Mouse (Mus musculus) hindlimb bud, embryonic 11.5 days (tissue): ENCODE results near the gene Adgrb2.

Experiments
- DNase-seq: peaks from one replicate; pipeline ENCODE4 v3.0.0-alpha.2; 2012; ENCODE audit warnings: low read depth, low spot score; ENCODE audit errors: extremely low spot score

Adgrb2 gene

GRCm38 (mm10) chr4:130031146-130031545 lies 46.5 kb downstream of the Adgrb2 start:
- no peak for DNase-seq

GRCm38 (mm10) chr4:130033496-130033895 lies 48.8 kb downstream of the Adgrb2 start:
- no peak for DNase-seq

GRCm38 (mm10) chr4:130036112-130036511 lies 51.4 kb downstream of the Adgrb2 start:
- no peak for DNase-seq

- no peak for DNase-seq
Observed at GRCm38 (mm10) chr4:130036573-130037401, 52.1 kb downstream of the Adgrb2 start.

DNA sequence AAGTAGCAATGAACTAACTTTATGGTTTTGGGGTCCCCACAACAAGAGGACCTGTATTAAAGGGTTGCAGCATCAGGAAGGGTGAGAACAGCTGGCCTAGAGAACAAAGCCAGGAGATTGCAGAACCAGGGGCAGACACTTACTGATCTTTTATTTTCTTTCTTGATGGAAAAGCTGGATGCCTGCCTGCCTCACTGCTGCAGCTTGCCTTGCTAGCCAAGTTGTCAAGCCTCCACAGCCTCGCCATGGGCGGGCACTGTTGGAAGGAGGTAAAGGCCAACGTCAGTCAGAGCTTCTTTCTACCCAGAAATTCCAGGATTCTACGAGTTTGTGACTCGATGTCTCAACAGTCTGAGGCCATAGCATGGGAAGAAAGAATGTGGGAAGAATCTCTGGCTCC lies 54.7 kb downstream of the Adgrb2 start:
- DNase-seq = no peak

DNA sequence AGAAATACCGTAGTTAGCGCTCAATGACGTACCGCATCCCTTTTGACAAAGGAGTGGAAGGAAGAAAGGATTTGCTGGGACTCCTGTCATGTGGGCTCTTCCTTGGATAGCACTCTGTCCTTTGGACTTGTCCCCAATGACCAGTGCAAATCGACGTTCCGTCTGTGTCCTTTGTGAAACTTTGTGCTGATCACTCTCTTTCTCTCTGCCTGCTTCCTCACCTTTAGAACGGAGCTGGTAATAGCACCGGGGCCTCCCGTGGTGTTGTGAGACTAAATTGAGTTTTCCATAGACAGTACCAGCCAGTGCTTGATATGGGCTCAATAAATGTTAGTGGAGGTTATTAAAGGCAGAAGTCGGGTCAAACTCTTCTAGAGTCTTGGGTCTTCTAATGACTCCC lies 56.4 kb downstream of the Adgrb2 start:
- DNase-seq = no peak

GRCm38 (mm10) chr4:130044211-130044610 lies 59.5 kb downstream of the Adgrb2 start:
- DNase-seq = no peak

DNA sequence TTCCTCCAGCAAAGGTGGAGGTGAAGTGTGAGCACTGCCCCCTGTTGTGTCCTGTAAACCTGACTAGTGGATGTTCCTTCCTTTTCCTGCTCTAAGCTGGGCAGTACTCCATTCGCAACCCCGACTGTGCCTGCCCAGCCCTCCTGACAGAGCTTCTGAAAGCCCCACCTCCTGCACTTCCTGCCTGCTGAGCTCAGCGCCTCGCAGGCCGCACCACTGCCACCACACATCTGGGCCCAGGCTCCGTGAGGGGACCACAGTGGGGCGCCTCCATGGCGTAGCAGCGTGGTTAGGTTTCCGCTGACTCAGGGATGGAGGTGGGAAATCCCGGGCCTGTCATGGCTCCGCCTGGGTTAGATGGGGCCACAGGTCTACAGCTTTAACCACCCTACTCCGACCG lies 60.9 kb downstream of the Adgrb2 start:
- DNase-seq = no peak

- peak; percentile 41 for DNase-seq
Observed at GRCm38 (mm10) chr4:130047331-130048202, 62.9 kb downstream of the Adgrb2 start, which contains the start of gene Col16a1. Gene Col16a1 (plus strand): TSS chr4:130047840.

GRCm38 (mm10) chr4:130048203-130048479 lies 63.5 kb downstream of the Adgrb2 start:
- no peak for DNase-seq

- DNase-seq = no peak
Observed at GRCm38 (mm10) chr4:130050056-130050824, 65.6 kb downstream of the Adgrb2 start.

GRCm38 (mm10) chr4:130052283-130052682 lies 67.6 kb downstream of the Adgrb2 start:
- DNase-seq = no peak

GRCm38 (mm10) chr4:130053111-130053510 lies 68.4 kb downstream of the Adgrb2 start:
- no peak for DNase-seq

DNA sequence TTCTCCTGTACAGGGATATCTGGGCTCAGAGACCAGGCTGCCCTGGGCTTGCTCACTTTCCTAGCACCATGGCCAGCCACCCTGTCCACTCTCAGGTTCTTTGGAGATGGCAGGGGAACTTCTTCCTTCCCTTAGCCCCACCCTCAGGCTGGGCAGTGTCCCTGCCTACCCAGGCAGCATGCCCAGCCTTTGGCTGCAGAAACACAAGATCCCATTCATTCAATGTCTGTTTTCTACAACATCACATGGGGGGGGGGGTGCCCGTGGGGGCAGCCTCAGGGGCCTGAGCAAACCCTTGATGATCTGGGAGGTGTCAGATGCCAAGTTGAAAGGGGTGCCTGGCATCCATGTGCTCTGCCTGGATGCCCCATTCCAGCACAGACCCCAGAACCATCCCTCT lies 70.1 kb downstream of the Adgrb2 start:
- no peak for DNase-seq

GRCm38 (mm10) chr4:130055160-130056010 lies 70.7 kb downstream of the Adgrb2 start:
- no peak for DNase-seq

GRCm38 (mm10) chr4:130056011-130056322 lies 71.3 kb downstream of the Adgrb2 start:
- no peak for DNase-seq

- DNase-seq = no peak
Observed at GRCm38 (mm10) chr4:130056471-130056870, 71.8 kb downstream of the Adgrb2 start.

- no peak for DNase-seq
Observed at GRCm38 (mm10) chr4:130060937-130061336, 76.3 kb downstream of the Adgrb2 start.

- no peak for DNase-seq
Observed at GRCm38 (mm10) chr4:130063191-130063590, 78.5 kb downstream of the Adgrb2 start.

GRCm38 (mm10) chr4:130066816-130067215 lies 82.1 kb downstream of the Adgrb2 start:
- no peak for DNase-seq

GRCm38 (mm10) chr4:130070523-130070922 lies 85.9 kb downstream of the Adgrb2 start:
- DNase-seq = no peak
